Mouse (Mus musculus) embryonic fibroblast, embryonic 13.5 days (primary cell): ENCODE measurements at regions not wholly inside any gene's neighbourhood (a gene's known extent, or its start where the extent isn't known, plus 50 kb on each side); places are given as distances from the start of the nearest gene placed in this dataset.

ENCODE experiments used
- CTCF ChIP-seq: IDR thresholded peaks from 2 replicates; pipeline ENCODE4 v1.5.1; 2011; ENCODE audit warnings: mild to moderate bottlenecking, control low read depth, low read length, moderate library complexity, borderline replicate concordance; ENCODE audit not compliant: insufficient read depth
- POLR2A ChIP-seq: IDR thresholded peaks from 2 replicates; pipeline ENCODE4 v1.6.1; 2011; ENCODE audit warnings: low read depth, mild to moderate bottlenecking, control low read depth, low read length, moderate library complexity

DNA sequence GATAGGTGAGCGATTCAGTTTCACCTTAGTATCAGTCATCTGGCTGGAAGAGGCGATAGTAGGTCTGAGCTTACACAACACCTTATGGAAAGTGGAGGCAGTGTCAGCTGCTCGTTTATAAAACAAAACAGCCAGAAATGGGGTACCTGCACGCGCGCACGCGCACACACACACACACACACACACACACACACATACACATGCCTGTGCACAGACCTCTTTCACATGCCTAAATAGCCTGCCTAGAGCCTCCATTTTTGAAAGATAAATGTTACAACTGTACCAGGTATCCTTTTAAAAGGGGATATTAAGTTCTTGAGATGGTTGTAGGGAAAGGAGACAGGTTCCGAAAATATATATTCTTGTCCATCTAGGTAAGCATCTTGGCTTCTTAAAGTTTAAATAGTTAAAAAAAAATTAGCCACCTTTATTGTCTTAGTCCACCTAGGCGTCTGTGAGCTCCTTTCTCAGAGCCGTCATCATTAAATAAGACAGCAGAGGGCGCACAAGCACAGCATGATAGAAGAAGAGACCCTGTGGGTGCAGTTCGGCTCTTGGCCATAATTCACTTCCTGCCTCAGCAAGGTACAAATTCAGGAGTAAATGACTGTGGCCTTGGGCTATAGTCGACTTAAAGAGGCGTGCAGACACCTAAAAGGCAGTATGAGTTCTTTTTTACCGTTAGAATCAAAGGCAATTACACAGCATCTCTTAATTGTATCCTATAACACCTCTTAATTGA is 121.4 kb upstream of the Ralgapa2 start:
- TF ChIP-seq POLR2A (no peak), CTCF (peak; percentile 16; the same call in 1 of the 2 replicates)
